Mouse (Mus musculus): ENCODE data around the gene Cped1. TPM values are rescaled to one million over a fixed set of nuclear protein-coding genes. Genes with fewer than 3 reads are reported as not detected.

The Cped1 gene
- total and polyA plus RNA-seq, 3 experiments: 6.9 to 23.3 (median 23.0) TPM

DNA sequence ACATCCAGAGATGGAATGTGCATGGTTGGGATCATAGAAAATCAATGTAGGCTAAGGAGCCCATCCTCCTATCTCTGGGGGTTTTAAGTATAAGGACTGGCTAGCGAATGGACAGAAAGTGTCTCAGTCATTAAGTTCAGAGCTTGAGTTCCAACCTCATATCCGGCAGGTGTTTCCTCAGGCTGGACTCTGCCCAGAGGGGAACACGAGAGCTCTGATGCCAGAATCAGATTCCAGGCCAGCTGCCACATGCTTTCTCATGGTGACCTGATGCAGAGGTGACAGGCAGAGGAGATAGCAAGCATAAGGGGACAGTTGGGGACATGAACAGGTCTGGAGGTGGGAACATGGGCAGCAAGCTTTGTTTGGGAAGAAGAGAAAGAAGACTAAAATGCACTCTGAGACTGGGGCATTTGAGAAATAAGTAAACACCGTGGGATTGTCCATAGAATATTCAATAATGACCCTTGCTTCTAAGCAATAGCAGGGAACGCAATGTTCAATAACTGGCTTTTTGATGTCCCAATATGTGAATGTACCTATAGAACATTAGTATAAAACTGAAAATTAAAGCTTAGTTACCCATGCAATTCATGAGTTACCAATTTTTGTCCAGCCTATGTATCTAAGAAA is 15.7 kb downstream of the Cped1 start:
- intact Hi-C loops (cut with DNase I): loop anchor here (1.0 to 2.0 kb wide), 3 partner anchors 15 to 44 kb away; no protein-coding TSS in a partner anchor
- no peak; the same call in 1 of the 2 replicates for TF ChIP-seq POLR2A (IDR thresholded peaks at IDR 0.05; ENCODE audit: insufficient read depth, low read depth, low read length)
- peak; percentile 98 for TF ChIP-seq EP300 (IDR thresholded peaks at IDR 0.05; ENCODE audit: insufficient read depth, low read depth, low read length)
- 35% methylated on average over 5 of the region's 5 CpGs for WGBS
- Histone ChIP-seq H3K27me3 (ENCODE audit: control insufficient read depth, insufficient read depth, low read length) (no peaks in the 10 kb centered on the region), H3K79me2 (replicated peaks; ENCODE audit: control insufficient read depth, insufficient read depth, low read length) (no peaks in the 10 kb centered on the region), H3K36me3 (ENCODE audit: control insufficient read depth, insufficient read depth, low read length) (peaks cover 38% of the 10 kb centered on the region), H3K4me1 (ENCODE audit: control insufficient read depth, insufficient read depth, low read length) (peaks cover 32% of the 10 kb centered on the region), H3K4me3 (no peak overlapping the region), H3K27ac (peak overlapping the region; percentile 71), H3K9ac (ENCODE audit: low read depth, low read length) (no peak overlapping the region)
- DNase-seq: peak; percentile 76 to 84

DNA sequence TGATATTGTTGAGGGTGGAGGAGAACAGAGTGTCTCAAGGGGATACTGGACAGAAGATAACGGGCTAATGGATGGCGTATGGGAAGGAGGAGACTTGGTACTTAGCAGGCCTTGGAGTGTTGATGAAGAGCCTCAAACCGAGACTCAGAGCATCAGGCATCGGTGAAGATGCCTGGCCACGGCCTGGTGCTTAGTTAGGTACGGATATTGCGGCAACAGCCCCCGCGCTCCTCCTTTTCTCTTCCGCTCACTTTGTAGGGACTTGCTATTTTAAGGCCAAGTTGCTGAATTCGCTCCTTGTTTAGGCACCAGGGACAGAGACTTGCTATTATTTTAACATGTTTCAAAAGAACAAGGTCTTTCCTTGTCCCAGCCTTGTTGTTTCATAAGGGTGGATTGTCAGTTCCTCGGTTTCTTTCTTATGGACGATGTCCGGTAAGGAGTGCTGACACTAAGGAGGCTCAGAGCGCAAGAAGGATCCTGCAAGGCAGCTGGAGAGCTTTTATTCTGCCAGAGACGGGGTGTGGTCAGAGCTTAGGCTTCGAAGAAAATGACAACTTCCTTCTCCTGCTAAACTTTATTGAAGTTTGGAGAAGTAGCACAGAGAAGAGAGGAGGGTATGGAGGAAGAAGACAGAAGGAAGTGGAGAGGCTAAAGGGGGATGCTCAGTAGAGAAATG is 16.9 kb downstream of the Cped1 start:
- intact Hi-C loops (cut with DNase I): no loop called here
- Histone ChIP-seq H3K4me1 (ENCODE audit: control insufficient read depth, insufficient read depth, low read length) (peaks cover 25% of the 10 kb centered on the region), H3K79me2 (replicated peaks; ENCODE audit: control insufficient read depth, insufficient read depth, low read length) (no peaks in the 10 kb centered on the region), H3K36me3 (ENCODE audit: control insufficient read depth, insufficient read depth, low read length) (peaks cover 31% of the 10 kb centered on the region), H3K27me3 (ENCODE audit: control insufficient read depth, insufficient read depth, low read length) (no peaks in the 10 kb centered on the region), H3K4me3 (no peak overlapping the region), H3K27ac (peak overlapping the region; percentile 56), H3K9ac (ENCODE audit: low read depth, low read length) (no peak overlapping the region)
- no peak for TF ChIP-seq EP300 (IDR thresholded peaks at IDR 0.05; ENCODE audit: insufficient read depth, low read depth, low read length)
- TF ChIP-seq POLR2A (IDR thresholded peaks at IDR 0.05; ENCODE audit: insufficient read depth, low read depth, low read length): peak; percentile 49; the same call in 1 of the 2 replicates
- no peak for TF ChIP-seq CTCF (IDR thresholded peaks at IDR 0.05)
- DNase-seq: peak; percentile 51 to 52
- 56% methylated on average over 17 of the region's 17 CpGs for WGBS

- Histone ChIP-seq H3K9ac (ENCODE audit: low read depth, low read length) (no peak overlapping the region), H3K4me3 (no peak overlapping the region), H3K36me3 (ENCODE audit: control insufficient read depth, insufficient read depth, low read length) (peaks cover 27% of the 10 kb centered on the region), H3K4me1 (ENCODE audit: control insufficient read depth, insufficient read depth, low read length) (peaks cover 22% of the 10 kb centered on the region), H3K27me3 (ENCODE audit: control insufficient read depth, insufficient read depth, low read length) (no peaks in the 10 kb centered on the region), H3K27ac (peak overlapping the region; percentile 56), H3K79me2 (replicated peaks; ENCODE audit: control insufficient read depth, insufficient read depth, low read length) (no peaks in the 10 kb centered on the region)
- TF ChIP-seq CTCF (IDR thresholded peaks at IDR 0.05) (no peak), EP300 (IDR thresholded peaks at IDR 0.05; ENCODE audit: insufficient read depth, low read depth, low read length) (no peak), POLR2A (IDR thresholded peaks at IDR 0.05; ENCODE audit: insufficient read depth, low read depth, low read length) (no peak)
- DNase-seq: peak; percentile 69
- intact Hi-C loops (cut with DNase I): no loop called here
- WGBS: 59% methylated on average over 6 of the region's 6 CpGs
These were observed 17.5 kb downstream of the Cped1 start for GRCm38 (mm10) chr6:22003200-22003587.

GRCm38 (mm10) chr6:22003959-22004543 is 18.3 kb downstream of the Cped1 start:
- Histone ChIP-seq H3K4me3 (no peak overlapping the region), H3K27ac (no peak overlapping the region; the same call in 1 of the 2 replicates), H3K36me3 (ENCODE audit: control insufficient read depth, insufficient read depth, low read length) (peaks cover 20% of the 10 kb centered on the region), H3K4me1 (ENCODE audit: control insufficient read depth, insufficient read depth, low read length) (peaks cover 20% of the 10 kb centered on the region), H3K27me3 (ENCODE audit: control insufficient read depth, insufficient read depth, low read length) (no peaks in the 10 kb centered on the region), H3K9ac (ENCODE audit: low read depth, low read length) (no peak overlapping the region), H3K79me2 (replicated peaks; ENCODE audit: control insufficient read depth, insufficient read depth, low read length) (no peaks in the 10 kb centered on the region)
- WGBS: 79% methylated on average over 10 of the region's 10 CpGs
- DNase-seq: no peak
- no peak for TF ChIP-seq CTCF (IDR thresholded peaks at IDR 0.05)
- TF ChIP-seq POLR2A (IDR thresholded peaks at IDR 0.05; ENCODE audit: insufficient read depth, low read depth, low read length): no peak
- no peak for TF ChIP-seq EP300 (IDR thresholded peaks at IDR 0.05; ENCODE audit: insufficient read depth, low read depth, low read length)
- intact Hi-C loops (cut with DNase I): no loop called here

DNA sequence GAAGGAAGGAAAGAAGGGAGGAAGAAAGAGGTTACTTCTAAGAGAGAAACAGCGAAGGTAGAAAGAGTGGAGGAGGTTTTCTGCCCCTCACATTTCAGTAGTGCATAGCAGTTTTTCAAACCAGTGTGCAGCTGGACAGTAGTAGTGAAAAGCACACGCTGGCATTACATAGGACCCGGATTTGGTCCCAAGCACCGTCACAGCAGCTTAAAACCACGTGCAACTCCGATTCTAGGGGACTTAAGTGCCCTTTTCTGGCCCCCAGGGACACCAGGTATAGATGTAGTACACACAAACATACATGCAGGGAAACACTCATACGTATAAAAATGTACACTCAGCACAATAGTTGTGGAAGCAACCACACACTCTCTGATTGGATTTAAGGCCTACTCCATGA is 22.6 kb downstream of the Cped1 start:
- H3K9ac ChIP-seq (ENCODE audit: low read depth, low read length): no peak overlapping the region
- H3K27ac ChIP-seq: no peak overlapping the region
- H3K27me3 ChIP-seq (ENCODE audit: control insufficient read depth, insufficient read depth, low read length): no peaks in the 10 kb centered on the region
- TF ChIP-seq EP300 (IDR thresholded peaks at IDR 0.05; ENCODE audit: insufficient read depth, low read depth, low read length) (no peak), CTCF (IDR thresholded peaks at IDR 0.05) (no peak), POLR2A (IDR thresholded peaks at IDR 0.05; ENCODE audit: insufficient read depth, low read depth, low read length) (no peak)
- WGBS: 91% methylated on average over 7 of the region's 7 CpGs
- H3K4me1 ChIP-seq (ENCODE audit: control insufficient read depth, insufficient read depth, low read length): peaks cover 5% of the 10 kb centered on the region
- H3K79me2 ChIP-seq (replicated peaks; ENCODE audit: control insufficient read depth, insufficient read depth, low read length): no peaks in the 10 kb centered on the region
- H3K4me3 ChIP-seq: no peak overlapping the region
- no peak for DNase-seq
- H3K36me3 ChIP-seq (ENCODE audit: control insufficient read depth, insufficient read depth, low read length): peaks cover 15% of the 10 kb centered on the region
- intact Hi-C loops (cut with DNase I): no loop called here

DNA sequence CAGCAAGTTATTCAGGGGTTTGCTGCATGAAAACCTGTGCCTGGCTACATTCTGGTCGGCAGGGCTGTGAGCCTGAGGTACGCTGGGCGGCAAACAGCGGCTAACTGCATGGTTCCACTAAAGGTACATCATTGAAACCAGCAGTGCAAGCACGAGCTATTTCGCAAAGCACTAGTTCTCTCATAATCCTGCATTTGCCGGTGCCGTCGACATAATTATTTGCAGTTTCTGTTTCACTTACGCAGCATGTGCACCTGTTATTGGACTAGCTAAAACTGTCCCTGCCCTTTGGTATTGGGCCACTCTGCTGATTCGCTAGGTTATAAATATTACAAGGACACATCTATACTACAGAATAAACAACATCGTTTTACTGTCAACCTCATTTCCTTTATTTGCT is 24.5 kb downstream of the Cped1 start:
- peak overlapping the region; percentile 34 for H3K27ac ChIP-seq
- peaks cover 11% of the 10 kb centered on the region for H3K36me3 ChIP-seq (ENCODE audit: control insufficient read depth, insufficient read depth, low read length)
- H3K9ac ChIP-seq (ENCODE audit: low read depth, low read length): no peak overlapping the region
- TF ChIP-seq CTCF (IDR thresholded peaks at IDR 0.05): no peak
- no peak for TF ChIP-seq EP300 (IDR thresholded peaks at IDR 0.05; ENCODE audit: insufficient read depth, low read depth, low read length)
- TF ChIP-seq POLR2A (IDR thresholded peaks at IDR 0.05; ENCODE audit: insufficient read depth, low read depth, low read length): no peak
- H3K79me2 ChIP-seq (replicated peaks; ENCODE audit: control insufficient read depth, insufficient read depth, low read length): peaks cover 2% of the 10 kb centered on the region; the same call in 1 of the 2 replicates
- no peaks in the 10 kb centered on the region for H3K27me3 ChIP-seq (ENCODE audit: control insufficient read depth, insufficient read depth, low read length)
- H3K4me3 ChIP-seq: no peak overlapping the region
- 93% methylated on average over 12 of the region's 12 CpGs for WGBS
- DNase-seq: no peak
- H3K4me1 ChIP-seq (ENCODE audit: control insufficient read depth, insufficient read depth, low read length): peaks cover 4% of the 10 kb centered on the region
- intact Hi-C loops (cut with DNase I): no loop called here

Measured in heart, adult 2 months (tissue).